Mouse (Mus musculus): Measurements from ENCODE around the gene Epha7. TPM values are rescaled to one million over a fixed set of nuclear protein-coding genes. Genes with fewer than 3 reads are reported as not detected.

The Epha7 gene
- polyA plus RNA-seq, 1 experiment from 2014 or later = 45.0 TPM

- WGBS = 82% methylated on average over 6 of the region's 6 CpGs
- no peaks in the 10 kb centered on the region for H3K9me3 ChIP-seq (ENCODE audit: control insufficient read depth, low read length)
- ATAC-seq (ENCODE audit: low read depth) = no peak
- no peaks in the 10 kb centered on the region for H3K36me3 ChIP-seq (ENCODE audit: control insufficient read depth, insufficient read depth, low read length)
- H3K4me1 ChIP-seq (replicated peaks; ENCODE audit: control insufficient read depth, insufficient read depth, low read length) = no peaks in the 10 kb centered on the region
- no peak overlapping the region for H3K27ac ChIP-seq (ENCODE audit: low read length)
- no peak overlapping the region for H3K9ac ChIP-seq (ENCODE audit: low read length)
- no peak overlapping the region for H3K4me2 ChIP-seq (ENCODE audit: low read depth, low read length)
- H3K27me3 ChIP-seq (ENCODE audit: control insufficient read depth, insufficient read depth, low read depth, low read length) = no peaks in the 10 kb centered on the region
- H3K4me3 ChIP-seq (ENCODE audit: low read length) = no peak overlapping the region
Observed at GRCm38 (mm10) chr4:28920645-28921044, 107.7 kb downstream of the Epha7 start.

DNA sequence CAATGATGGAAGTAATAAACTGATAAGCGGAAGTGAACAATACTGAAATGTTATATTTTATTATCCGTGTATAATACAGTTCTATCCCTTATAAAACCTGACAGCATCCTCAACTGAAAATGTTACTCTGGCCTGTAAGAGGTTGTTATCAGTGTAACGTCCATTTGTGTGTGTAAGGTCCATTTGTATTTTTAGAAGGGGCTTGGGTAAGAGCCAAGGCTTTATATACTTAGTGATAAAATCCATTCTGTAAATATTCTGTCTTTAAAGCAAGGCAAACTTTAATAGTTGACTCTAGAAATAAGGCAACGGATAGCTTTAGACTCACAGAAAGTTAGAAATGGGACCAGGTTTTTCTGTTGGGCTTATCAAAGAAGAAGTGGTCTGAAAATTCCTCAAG is 113.1 kb downstream of the Epha7 start:
- peak; percentile 41; the same call in 1 of the 2 replicates for ATAC-seq (ENCODE audit: low read depth)
- WGBS = 33% methylated on average over 4 of the region's 4 CpGs
- Histone ChIP-seq H3K27ac (ENCODE audit: low read length) (peak overlapping the region; percentile 37), H3K9ac (ENCODE audit: low read length) (no peak overlapping the region), H3K4me1 (replicated peaks; ENCODE audit: control insufficient read depth, insufficient read depth, low read length) (no peaks in the 10 kb centered on the region; the same call in 1 of the 2 replicates), H3K4me2 (ENCODE audit: low read depth, low read length) (no peak overlapping the region), H3K27me3 (ENCODE audit: control insufficient read depth, insufficient read depth, low read depth, low read length) (no peaks in the 10 kb centered on the region), H3K36me3 (ENCODE audit: control insufficient read depth, insufficient read depth, low read length) (no peaks in the 10 kb centered on the region), H3K4me3 (ENCODE audit: low read length) (no peak overlapping the region), H3K9me3 (ENCODE audit: control insufficient read depth, low read length) (no peaks in the 10 kb centered on the region)

DNA sequence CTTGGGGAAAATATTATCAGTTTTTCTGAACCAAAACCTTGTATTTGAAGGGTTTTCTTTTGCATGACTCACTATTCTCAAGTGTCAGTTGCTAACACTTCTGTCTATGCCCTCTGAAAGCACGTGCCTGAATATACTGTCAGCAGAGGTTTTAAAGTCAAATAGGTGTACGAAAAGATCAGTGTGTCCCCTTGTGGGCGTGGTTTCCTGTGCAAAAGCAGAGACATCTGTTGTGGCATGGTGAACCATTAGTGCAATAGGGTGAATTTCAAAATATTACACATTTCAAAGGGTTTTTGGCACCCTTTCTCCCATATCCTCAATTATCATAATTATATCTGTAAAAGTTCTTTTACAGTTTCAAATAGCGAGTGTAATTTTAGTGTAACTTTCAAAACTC is 120.5 kb downstream of the Epha7 start:
- no peaks in the 10 kb centered on the region for H3K27me3 ChIP-seq (ENCODE audit: control insufficient read depth, insufficient read depth, low read depth, low read length)
- H3K4me1 ChIP-seq (replicated peaks; ENCODE audit: control insufficient read depth, insufficient read depth, low read length) = no peaks in the 10 kb centered on the region
- no peaks in the 10 kb centered on the region for H3K36me3 ChIP-seq (ENCODE audit: control insufficient read depth, insufficient read depth, low read length)
- H3K9ac ChIP-seq (ENCODE audit: low read length) = no peak overlapping the region
- no peak overlapping the region for H3K27ac ChIP-seq (ENCODE audit: low read length)
- H3K4me3 ChIP-seq (ENCODE audit: low read length) = no peak overlapping the region
- no peak for ATAC-seq (ENCODE audit: low read depth)
- H3K4me2 ChIP-seq (ENCODE audit: low read depth, low read length) = no peak overlapping the region
- no peaks in the 10 kb centered on the region for H3K9me3 ChIP-seq (ENCODE audit: control insufficient read depth, low read length)
- WGBS = 59% methylated on average over 4 of the region's 4 CpGs

DNA sequence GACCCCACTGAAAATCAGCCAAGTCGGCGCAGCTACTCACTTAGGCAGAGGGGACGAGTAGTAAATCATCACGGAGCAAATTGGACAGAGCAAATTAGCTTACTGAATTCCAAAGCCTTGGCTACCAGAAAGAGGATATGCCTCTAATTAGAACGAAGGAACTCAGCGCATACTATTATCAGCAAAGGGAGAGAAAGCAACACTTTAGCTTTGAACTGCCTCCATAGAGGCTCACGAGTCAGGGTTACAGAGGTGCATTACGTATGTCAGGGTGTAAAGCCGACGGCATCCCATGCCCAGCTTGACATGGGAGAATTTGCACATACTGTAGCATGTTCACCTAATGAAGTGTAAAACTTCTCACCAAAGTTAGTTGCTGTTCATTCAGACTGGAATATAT is 121.9 kb downstream of the Epha7 start:
- no peak for ATAC-seq (ENCODE audit: low read depth)
- no peaks in the 10 kb centered on the region for H3K27me3 ChIP-seq (ENCODE audit: control insufficient read depth, insufficient read depth, low read depth, low read length)
- H3K36me3 ChIP-seq (ENCODE audit: control insufficient read depth, insufficient read depth, low read length) = no peaks in the 10 kb centered on the region
- no peak overlapping the region for H3K9ac ChIP-seq (ENCODE audit: low read length)
- no peaks in the 10 kb centered on the region for H3K9me3 ChIP-seq (ENCODE audit: control insufficient read depth, low read length)
- H3K27ac ChIP-seq (ENCODE audit: low read length) = no peak overlapping the region
- 57% methylated on average over 10 of the region's 10 CpGs for WGBS
- H3K4me3 ChIP-seq (ENCODE audit: low read length) = no peak overlapping the region
- no peak overlapping the region for H3K4me2 ChIP-seq (ENCODE audit: low read depth, low read length)
- H3K4me1 ChIP-seq (replicated peaks; ENCODE audit: control insufficient read depth, insufficient read depth, low read length) = no peaks in the 10 kb centered on the region

DNA sequence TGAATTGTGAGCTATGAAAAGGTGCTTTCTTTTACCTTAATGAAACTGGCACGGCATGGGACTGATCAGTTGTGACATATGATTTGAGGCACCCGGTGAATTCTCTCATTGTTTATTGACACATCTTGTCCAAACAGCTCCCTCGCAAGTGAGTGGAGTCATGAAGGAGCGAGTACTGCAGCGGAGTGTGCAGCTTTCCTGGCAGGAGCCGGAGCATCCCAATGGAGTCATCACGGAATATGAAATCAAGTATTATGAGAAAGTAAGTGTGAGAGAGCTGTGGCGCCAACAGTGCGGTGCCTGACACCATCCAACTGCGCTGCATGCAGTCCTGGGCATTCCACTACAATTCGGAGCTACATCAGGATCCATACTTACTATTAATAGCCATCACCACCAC is 122.6 kb downstream of the Epha7 start:
- Histone ChIP-seq H3K4me2 (ENCODE audit: low read depth, low read length) (no peak overlapping the region), H3K27ac (ENCODE audit: low read length) (no peak overlapping the region), H3K4me1 (replicated peaks; ENCODE audit: control insufficient read depth, insufficient read depth, low read length) (no peaks in the 10 kb centered on the region), H3K4me3 (ENCODE audit: low read length) (no peak overlapping the region), H3K9ac (ENCODE audit: low read length) (no peak overlapping the region), H3K36me3 (ENCODE audit: control insufficient read depth, insufficient read depth, low read length) (no peaks in the 10 kb centered on the region), H3K9me3 (ENCODE audit: control insufficient read depth, low read length) (no peaks in the 10 kb centered on the region), H3K27me3 (ENCODE audit: control insufficient read depth, insufficient read depth, low read depth, low read length) (no peaks in the 10 kb centered on the region)
- 71% methylated on average over 11 of the region's 11 CpGs for WGBS
- no peak for ATAC-seq (ENCODE audit: low read depth)

- Histone ChIP-seq H3K9ac (ENCODE audit: low read length) (no peak overlapping the region), H3K4me2 (ENCODE audit: low read depth, low read length) (no peak overlapping the region), H3K4me3 (ENCODE audit: low read length) (no peak overlapping the region), H3K27me3 (ENCODE audit: control insufficient read depth, insufficient read depth, low read depth, low read length) (no peaks in the 10 kb centered on the region), H3K4me1 (replicated peaks; ENCODE audit: control insufficient read depth, insufficient read depth, low read length) (no peaks in the 10 kb centered on the region), H3K27ac (ENCODE audit: low read length) (no peak overlapping the region), H3K36me3 (ENCODE audit: control insufficient read depth, insufficient read depth, low read length) (no peaks in the 10 kb centered on the region), H3K9me3 (ENCODE audit: control insufficient read depth, low read length) (no peaks in the 10 kb centered on the region)
- no peak for ATAC-seq (ENCODE audit: low read depth)
- WGBS = 83% methylated on average over 2 of the region's 2 CpGs
Observed at GRCm38 (mm10) chr4:28940710-28941109, 127.8 kb downstream of the Epha7 start.

DNA sequence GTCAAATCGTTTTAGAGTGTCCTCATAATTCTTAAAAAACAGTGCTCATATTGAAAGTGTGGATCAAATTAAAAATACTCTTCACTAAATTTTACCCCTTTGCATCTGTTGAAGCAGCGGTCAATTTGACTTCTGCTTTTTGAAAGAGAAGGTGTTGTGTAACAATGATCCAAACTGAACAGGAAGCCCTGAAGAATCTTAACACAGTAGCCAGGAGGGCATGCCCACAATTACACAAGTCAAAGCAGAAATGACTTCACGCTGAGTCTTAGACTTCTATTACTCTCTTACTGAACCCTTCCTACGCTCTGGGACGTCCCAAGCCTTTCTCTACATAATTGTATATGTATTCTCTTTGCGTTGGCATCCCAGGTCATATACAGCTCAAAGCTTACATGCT is 131.3 kb downstream of the Epha7 start:
- peaks cover 2% of the 10 kb centered on the region; the same call in 1 of the 2 replicates for H3K36me3 ChIP-seq (ENCODE audit: control insufficient read depth, insufficient read depth, low read length)
- 87% methylated on average over 6 of the region's 6 CpGs for WGBS
- H3K9me3 ChIP-seq (ENCODE audit: control insufficient read depth, low read length) = no peaks in the 10 kb centered on the region
- no peak overlapping the region for H3K27ac ChIP-seq (ENCODE audit: low read length)
- no peak overlapping the region for H3K9ac ChIP-seq (ENCODE audit: low read length)
- H3K4me3 ChIP-seq (ENCODE audit: low read length) = no peak overlapping the region
- no peak for ATAC-seq (ENCODE audit: low read depth)
- no peak overlapping the region for H3K4me2 ChIP-seq (ENCODE audit: low read depth, low read length)
- no peaks in the 10 kb centered on the region for H3K4me1 ChIP-seq (replicated peaks; ENCODE audit: control insufficient read depth, insufficient read depth, low read length)
- no peaks in the 10 kb centered on the region for H3K27me3 ChIP-seq (ENCODE audit: control insufficient read depth, insufficient read depth, low read depth, low read length)

DNA sequence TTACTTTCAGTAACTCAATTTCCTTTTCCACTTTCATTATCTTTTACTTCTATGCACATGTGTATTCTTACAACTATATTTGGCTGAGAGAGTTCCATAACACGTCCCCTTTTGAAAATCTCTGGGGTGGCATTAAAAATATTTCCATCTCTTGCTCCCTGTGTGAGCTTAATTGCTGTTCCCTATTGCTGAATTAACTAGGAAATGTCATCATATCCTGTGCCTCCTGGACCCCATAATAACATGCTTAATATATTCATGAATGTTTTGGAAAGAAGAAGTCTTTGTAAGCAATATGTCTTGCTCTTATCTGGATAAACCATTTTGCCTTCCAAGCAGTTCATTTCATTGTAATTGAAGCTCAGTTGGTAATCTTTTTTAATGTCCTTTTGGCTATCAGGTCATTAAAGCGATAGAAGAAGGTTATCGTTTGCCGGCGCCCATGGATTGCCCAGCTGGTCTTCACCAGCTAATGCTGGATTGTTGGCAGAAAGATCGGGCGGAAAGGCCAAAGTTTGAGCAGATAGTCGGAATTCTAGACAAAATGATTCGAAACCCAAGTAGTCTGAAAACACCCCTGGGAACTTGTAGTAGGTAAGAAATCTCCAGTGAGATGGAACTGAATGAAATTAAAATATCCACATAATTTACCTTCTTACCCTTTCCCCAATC is 148.1 kb downstream of the Epha7 start:
- Histone ChIP-seq H3K27me3 (ENCODE audit: control insufficient read depth, insufficient read depth, low read depth, low read length) (no peaks in the 10 kb centered on the region), H3K4me2 (ENCODE audit: low read depth, low read length) (no peak overlapping the region), H3K36me3 (ENCODE audit: control insufficient read depth, insufficient read depth, low read length) (peaks cover 4% of the 10 kb centered on the region), H3K4me3 (ENCODE audit: low read length) (no peak overlapping the region), H3K4me1 (replicated peaks; ENCODE audit: control insufficient read depth, insufficient read depth, low read length) (no peaks in the 10 kb centered on the region), H3K9ac (ENCODE audit: low read length) (no peak overlapping the region), H3K27ac (ENCODE audit: low read length) (no peak overlapping the region), H3K9me3 (ENCODE audit: control insufficient read depth, low read length) (no peaks in the 10 kb centered on the region)
- 0 out of 2 replicates have a peak, but pooled peaks have one; percentile 38 for ATAC-seq (ENCODE audit: low read depth)
- WGBS = 71% methylated on average over 9 of the region's 9 CpGs

DNA sequence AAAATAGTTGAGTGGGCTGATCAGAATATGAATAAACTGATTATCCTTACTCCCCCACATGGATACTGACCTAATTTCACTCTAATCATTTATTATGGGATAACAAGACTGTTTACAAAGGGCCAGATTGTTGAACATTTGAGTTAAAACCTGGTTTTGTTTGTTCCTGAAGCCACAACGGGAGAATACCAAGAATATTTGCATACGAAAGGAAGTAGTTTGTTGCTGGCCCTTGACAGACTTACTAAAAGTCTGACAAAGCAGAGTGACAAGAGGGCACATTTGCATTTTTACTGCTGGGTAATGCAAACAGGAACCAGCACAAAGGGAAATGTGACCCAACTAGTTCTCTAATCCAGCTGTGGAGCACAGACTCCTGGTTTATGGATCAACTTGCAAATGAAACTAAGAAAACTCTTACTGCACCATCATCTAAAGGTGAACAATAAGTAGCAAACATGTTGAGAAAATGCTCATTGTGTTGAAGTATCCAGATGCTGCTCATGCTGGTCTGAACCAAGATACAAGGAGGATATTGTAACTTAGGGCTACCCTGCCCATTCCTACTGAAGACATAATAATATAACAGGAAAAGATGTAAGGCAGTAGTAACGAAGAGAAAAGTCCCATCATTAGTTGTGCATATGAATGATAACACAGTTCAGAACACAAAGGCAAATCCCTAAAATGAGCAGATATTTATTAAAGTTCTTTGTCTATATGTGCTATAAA is 154.8 kb downstream of the Epha7 start:
- H3K4me3 ChIP-seq (ENCODE audit: low read length) = no peak overlapping the region
- H3K9me3 ChIP-seq (ENCODE audit: control insufficient read depth, low read length) = no peaks in the 10 kb centered on the region
- H3K9ac ChIP-seq (ENCODE audit: low read length) = no peak overlapping the region
- H3K27ac ChIP-seq (ENCODE audit: low read length) = no peak overlapping the region
- H3K36me3 ChIP-seq (ENCODE audit: control insufficient read depth, insufficient read depth, low read length) = peaks cover 2% of the 10 kb centered on the region
- H3K4me2 ChIP-seq (ENCODE audit: low read depth, low read length) = no peak overlapping the region
- H3K27me3 ChIP-seq (ENCODE audit: control insufficient read depth, insufficient read depth, low read depth, low read length) = no peaks in the 10 kb centered on the region
- 62% methylated on average over 3 of the region's 3 CpGs for WGBS
- no peak for ATAC-seq (ENCODE audit: low read depth)
- H3K4me1 ChIP-seq (replicated peaks; ENCODE audit: control insufficient read depth, insufficient read depth, low read length) = no peaks in the 10 kb centered on the region

All from lung, embryonic 16.5 days (tissue).